Mouse (Mus musculus): ENCODE results near the gene Kl.

DNA sequence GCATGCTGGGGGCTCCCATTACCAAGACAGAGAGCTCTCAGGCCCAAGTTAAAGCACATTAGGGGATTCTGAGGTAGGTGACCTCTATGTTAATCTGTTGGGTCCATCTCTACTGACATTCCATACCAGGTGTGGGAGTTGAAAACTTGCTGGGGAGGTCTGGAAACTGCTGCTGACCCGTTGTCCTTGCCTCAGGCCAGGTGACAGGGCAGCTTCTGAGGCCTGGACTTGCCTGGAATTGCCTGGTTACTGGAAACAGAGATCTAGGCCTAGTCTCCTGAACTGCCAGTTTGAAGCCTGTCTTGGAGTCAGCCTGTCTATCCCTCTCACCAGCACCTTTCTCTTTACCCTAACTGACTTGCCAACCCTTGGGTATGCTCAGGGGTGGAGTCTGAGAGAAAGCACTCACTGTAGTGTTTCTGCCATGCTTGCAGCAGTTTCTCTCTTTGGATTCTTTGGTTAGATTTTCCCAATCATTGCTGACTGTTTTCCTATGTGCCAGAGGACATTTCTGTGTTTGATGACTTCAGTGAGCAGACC lies 51.9 kb downstream of the Kl start:
- TF ChIP-seq ZMIZ1 (IDR thresholded peaks at IDR 0.05; ENCODE audit: low read depth, low read length) (no peak), CTCF (conservative IDR thresholded peaks at IDR 0.05 in 1 of 2, IDR thresholded peaks at IDR 0.05 in 1 of 2; ENCODE audit: low read depth in 2 of 2, low read length in 2 of 2) (no peak), RCOR1 (conservative IDR thresholded peaks at IDR 0.05; ENCODE audit: low read depth, low read length) (no peak)
